Mouse (Mus musculus) cortical plate, adult 2 months (tissue): ENCODE data around the gene Slco1a6. TPM values are rescaled to one million over a fixed set of nuclear protein-coding genes. Genes with fewer than 3 reads are reported as not detected.
"Not testable (repeated sequence)": the region's sequence is repeated elsewhere in the genome, so short reads cannot be mapped to it uniquely, and the experiment has no call there.

Experiments used
- H3K27ac ChIP-seq: fragments of 200-500 bp; 2 replicates; pipeline ENCODE4 v1.5.1; 2012; ENCODE audit warnings: low read length, control low read depth, inconsistent platforms; ENCODE audit not compliant: insufficient read depth
- H3K4me1 ChIP-seq: fragments of 200-500 bp; 2 replicates; pipeline ENCODE4 v1.6.1; 2011; ENCODE audit warnings: low read length; ENCODE audit not compliant: control insufficient read depth, insufficient read depth
- H3K4me3 ChIP-seq: fragments of 200-500 bp; 2 replicates; pipeline ENCODE4 v1.5.1; 2011; ENCODE audit warnings: mild to moderate bottlenecking, low read length, control low read depth; ENCODE audit not compliant: insufficient read depth
- CTCF ChIP-seq: fragments of 200-500 bp; IDR thresholded peaks from 2 replicates; pipeline ENCODE4 v1.5.1; 2011; ENCODE audit warnings: mild to moderate bottlenecking, control low read depth, low read length; ENCODE audit not compliant: insufficient read depth; ENCODE audit errors: extremely low read depth
- POLR2A ChIP-seq: fragments of 200-500 bp; IDR thresholded peaks from 2 replicates; pipeline ENCODE4 v1.6.1; 2011; ENCODE audit warnings: mild to moderate bottlenecking, low read length, control low read depth; ENCODE audit not compliant: insufficient read depth; ENCODE audit errors: extremely low read depth
- polyA plus RNA-seq: library from polyadenylated mRNA; depleted of rRNA; stranded (reverse); fragments of >200 nt; gene quantifications from 2 replicates; pipeline ENCODE4 v1.2.3, GENCODE M21; 2012

Slco1a6 gene
- polyA plus RNA-seq, 1 experiment = not detected

GRCm38 (mm10) chr6:142185868-142186415 lies 22.4 kb downstream of the Slco1a6 start:
- TF ChIP-seq POLR2A = no peak
- no peak for TF ChIP-seq CTCF
- Histone ChIP-seq H3K4me1 (no peaks in the 10 kb centered on the region), H3K4me3 (no peak overlapping the region), H3K27ac (no peak overlapping the region)

- TF ChIP-seq CTCF (no peak), POLR2A (no peak)
- no peak overlapping the region for H3K27ac ChIP-seq
- H3K4me1 ChIP-seq = no peaks in the 10 kb centered on the region
- H3K4me3 ChIP-seq = no peak overlapping the region
Measured at GRCm38 (mm10) chr6:142163406-142163805, 44.9 kb downstream of the Slco1a6 start.

GRCm38 (mm10) chr6:142161171-142161570 lies 47.1 kb downstream of the Slco1a6 start:
- TF ChIP-seq CTCF = no peak
- Histone ChIP-seq H3K4me1 (no peaks in the 10 kb centered on the region), H3K27ac (no peak overlapping the region), H3K4me3 (no peak overlapping the region)

- H3K4me3 ChIP-seq, H3K27ac ChIP-seq, H3K4me1 ChIP-seq: not testable (repeated sequence)
Measured at GRCm38 (mm10) chr6:142154081-142154480, 54.2 kb downstream of the Slco1a6 start.

- no peak for TF ChIP-seq CTCF
- no peak for TF ChIP-seq POLR2A
- no peak overlapping the region for H3K27ac ChIP-seq
- no peak overlapping the region for H3K4me3 ChIP-seq
- H3K4me1 ChIP-seq = no peaks in the 10 kb centered on the region
Measured at GRCm38 (mm10) chr6:142148371-142148770, 60.0 kb downstream of the Slco1a6 start.

- TF ChIP-seq CTCF = no peak
- no peak for TF ChIP-seq POLR2A
- Histone ChIP-seq H3K4me1 (no peaks in the 10 kb centered on the region), H3K4me3 (no peak overlapping the region), H3K27ac (no peak overlapping the region)
Measured at GRCm38 (mm10) chr6:142111667-142112305, 96.5 kb downstream of the Slco1a6 start.

- H3K4me3 ChIP-seq = no peak overlapping the region
- no peaks in the 10 kb centered on the region for H3K4me1 ChIP-seq
- H3K27ac ChIP-seq = no peak overlapping the region
- no peak for TF ChIP-seq POLR2A
- TF ChIP-seq CTCF = no peak
Measured at GRCm38 (mm10) chr6:142091126-142091525, 117.2 kb downstream of the Slco1a6 start.

- H3K4me1 ChIP-seq, H3K27ac ChIP-seq, H3K4me3 ChIP-seq: not testable (repeated sequence)
Measured at GRCm38 (mm10) chr6:142058281-142058680, 150.0 kb downstream of the Slco1a6 start.

- H3K27ac ChIP-seq = no peak overlapping the region
- H3K4me1 ChIP-seq = no peaks in the 10 kb centered on the region
- TF ChIP-seq CTCF (no peak), POLR2A (no peak)
- H3K4me3 ChIP-seq = no peak overlapping the region
Measured at GRCm38 (mm10) chr6:142047689-142048088, 160.6 kb downstream of the Slco1a6 start.

- Histone ChIP-seq H3K27ac (no peak overlapping the region), H3K4me1 (no peaks in the 10 kb centered on the region), H3K4me3 (no peak overlapping the region)
- no peak for TF ChIP-seq POLR2A
- no peak for TF ChIP-seq CTCF
Measured at GRCm38 (mm10) chr6:142045746-142046145, 162.6 kb downstream of the Slco1a6 start.

GRCm38 (mm10) chr6:142041896-142042295 lies 166.4 kb downstream of the Slco1a6 start:
- Histone ChIP-seq H3K27ac (no peak overlapping the region), H3K4me3 (no peak overlapping the region), H3K4me1 (no peaks in the 10 kb centered on the region)
- TF ChIP-seq POLR2A (no peak), CTCF (no peak)
